Mouse (Mus musculus) lung, adult 2 months (tissue): ENCODE measurements around the gene 1700086D15Rik.

ENCODE experiments used
- CTCF ChIP-seq: fragments of 200-500 bp; IDR thresholded peaks from 2 replicates; pipeline ENCODE4 v1.5.1; 2011; ENCODE audit warnings: mild to moderate bottlenecking, low read length, control low read depth; ENCODE audit not compliant: insufficient read depth
- POLR2A ChIP-seq: fragments of 200-500 bp; IDR thresholded peaks from 2 replicates; pipeline ENCODE4 v1.6.1; 2011; ENCODE audit warnings: low read depth, mild to moderate bottlenecking, control low read depth, low read length, borderline replicate concordance; ENCODE audit errors: extremely low read depth

- TF ChIP-seq CTCF = no peak
- TF ChIP-seq POLR2A = no peak
Measured at GRCm38 (mm10) chr11:65161881-65162766, 2.4 kb upstream of the 1700086D15Rik start.
